Mouse (Mus musculus) layer of hippocampus, postnatal 36 days (tissue): ENCODE data around the gene Stk32c. TPM values are rescaled to one million over a fixed set of nuclear protein-coding genes. Genes with fewer than 3 reads are reported as not detected.

Experiments used
- DNase-seq, 2 experiments: peaks; one replicate each; pipeline ENCODE4 v3.0.0; 2022
- total RNA-seq, 2 experiments: library from RNA; stranded (reverse); gene quantifications; 2 replicates each; pipeline ENCODE4 v1.2.3; 2021

Gene Stk32c
- total RNA-seq, 2 experiments from 2014 or later: 101 to 105 TPM

DNA sequence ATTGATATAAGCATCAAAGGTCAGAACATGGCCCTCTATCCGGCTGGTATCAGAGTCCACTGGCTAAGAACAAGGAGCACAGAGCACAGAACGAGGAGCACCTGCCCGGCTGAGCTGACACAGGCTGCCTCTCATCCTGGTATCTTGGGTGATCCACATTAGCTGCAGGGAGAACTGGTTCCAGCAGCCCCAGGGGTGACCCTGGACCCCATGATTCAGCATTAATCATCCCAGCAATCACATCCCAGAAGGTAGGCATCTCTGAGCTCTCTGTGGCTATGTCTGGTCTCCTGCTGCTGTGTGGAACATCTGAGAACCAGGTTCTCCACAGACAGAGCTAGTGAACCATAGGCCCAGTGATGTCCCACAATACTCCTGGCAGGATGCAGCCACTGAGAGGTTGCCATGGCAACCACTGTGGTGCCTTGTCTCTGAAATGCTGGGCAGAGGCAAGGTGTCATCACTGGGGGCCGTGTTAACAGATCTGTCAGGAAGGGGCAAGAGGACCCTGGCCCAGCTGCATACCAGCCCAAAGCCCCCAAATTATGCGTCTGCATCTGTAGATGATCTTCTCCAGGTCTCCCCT, 76.1 kb downstream of the Stk32c start:
- DNase-seq: no peak

DNA sequence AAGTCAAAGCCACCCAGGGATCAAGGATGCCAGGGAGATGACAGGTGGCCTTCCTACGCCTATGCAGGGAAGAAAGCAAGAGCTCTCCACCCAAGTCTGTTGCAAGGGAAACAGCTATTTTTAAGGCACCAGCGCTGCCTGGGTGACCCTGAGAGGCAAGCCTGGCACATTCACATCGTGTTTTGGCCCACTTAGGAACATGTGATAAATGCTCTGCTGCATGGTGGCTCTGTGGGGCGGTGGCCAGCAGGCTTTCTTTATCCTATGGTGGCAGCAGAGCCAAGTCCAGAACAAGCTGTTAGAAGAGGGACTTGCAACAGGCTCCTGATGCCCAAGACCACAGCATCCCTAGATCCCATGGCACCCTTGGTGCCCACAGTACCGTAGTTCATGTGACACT, 77.9 kb downstream of the Stk32c start:
- DNase-seq: no peak

DNA sequence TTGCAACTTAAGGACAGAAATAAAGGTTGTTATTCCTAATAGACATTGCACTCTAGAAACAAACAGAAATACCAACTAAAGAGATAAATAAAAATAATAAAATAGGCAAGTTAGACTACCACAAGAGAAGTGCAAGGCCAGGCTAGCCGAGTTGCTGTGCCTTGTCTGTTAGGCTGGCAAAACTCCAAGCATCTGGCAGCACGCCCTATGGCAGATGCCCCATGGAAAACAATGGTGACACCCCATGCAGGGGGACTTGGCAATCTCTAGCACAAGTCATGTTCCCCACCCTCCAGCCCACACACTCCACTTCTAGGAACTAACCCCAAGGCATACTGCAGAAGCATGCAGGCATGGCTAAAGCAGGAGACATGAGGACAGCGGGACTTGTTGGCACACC, 79.7 kb downstream of the Stk32c start:
- DNase-seq: peak; percentile 50

DNA sequence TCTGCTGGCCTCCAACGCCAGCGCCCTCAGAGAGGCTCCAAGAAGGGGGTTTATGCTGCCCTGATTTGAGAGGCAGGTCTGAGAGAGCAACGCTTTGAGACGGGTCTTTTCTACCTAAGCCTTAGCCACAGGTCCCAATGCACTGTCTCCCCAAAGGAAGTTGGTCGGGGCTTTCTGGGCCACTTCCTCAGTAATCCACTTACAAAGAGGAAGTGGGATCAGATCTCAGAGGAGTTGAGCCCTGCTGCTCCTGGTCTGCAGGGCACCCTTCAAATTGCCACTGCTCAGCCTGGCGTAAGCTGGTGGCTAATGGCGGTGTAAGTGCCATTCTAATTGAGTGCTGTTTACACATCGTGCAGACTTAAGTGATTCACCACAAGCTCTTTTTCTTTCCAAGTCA, 81.6 kb downstream of the Stk32c start:
- DNase-seq: no peak

DNA sequence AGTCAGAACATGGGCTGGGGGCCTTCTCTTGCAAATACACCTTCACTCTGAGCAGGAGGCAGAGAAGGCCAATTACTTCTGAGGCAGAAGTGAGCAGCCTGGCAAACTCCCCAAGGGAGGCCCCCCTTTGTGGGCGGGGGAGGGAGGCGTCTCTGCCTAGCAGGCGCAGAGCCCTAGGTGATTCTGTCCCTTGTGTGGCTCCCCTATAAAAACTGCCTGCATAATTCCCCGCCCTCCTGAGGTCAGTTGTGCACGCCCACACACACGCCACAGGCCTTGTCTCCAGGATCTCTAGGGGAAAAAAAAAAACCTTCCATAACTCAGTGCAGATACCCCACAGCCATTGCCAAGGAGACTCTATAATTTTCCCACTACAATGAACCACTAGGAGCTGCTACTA, 82.7 kb downstream of the Stk32c start:
- DNase-seq: no peak

DNA sequence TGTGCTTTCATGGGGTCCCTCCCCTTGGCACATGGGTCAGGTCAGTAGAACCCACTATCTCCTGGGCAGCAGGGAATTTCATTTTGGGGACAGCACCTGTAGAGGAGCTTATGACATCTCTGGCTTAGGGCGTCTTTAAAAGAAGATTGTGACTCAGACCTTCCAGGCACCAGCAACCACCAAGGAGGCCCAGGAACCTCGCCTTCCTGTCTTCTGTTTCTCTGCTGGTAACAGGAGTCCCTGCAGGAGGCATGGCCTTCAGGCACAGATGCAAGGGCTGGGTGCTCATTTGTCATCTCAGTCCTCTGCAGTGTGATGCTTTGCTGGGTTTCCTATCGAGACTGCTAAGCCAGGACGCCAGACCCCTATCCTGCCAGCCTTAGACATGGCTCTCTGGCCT, 84.1 kb downstream of the Stk32c start:
- DNase-seq: no peak

DNA sequence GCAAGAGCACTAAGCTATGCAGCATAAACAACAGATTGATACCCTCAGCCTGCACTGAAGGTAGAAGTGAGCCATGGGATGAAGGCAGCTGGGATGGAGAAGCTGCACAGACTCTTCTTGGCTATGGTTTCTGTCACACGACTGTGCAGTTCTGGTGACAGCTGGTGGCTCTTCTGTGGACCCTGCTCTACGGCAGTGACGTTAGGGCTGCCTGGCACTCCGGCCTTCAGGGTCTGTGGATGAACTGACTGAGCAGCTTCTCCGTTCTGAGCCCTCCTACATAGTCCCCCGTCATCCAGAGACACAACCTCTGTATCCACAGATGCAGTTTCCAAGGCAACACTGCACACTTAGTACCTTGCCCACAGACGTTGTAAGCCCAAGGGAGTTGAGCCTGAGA, 86.6 kb downstream of the Stk32c start:
- no peak for DNase-seq

DNA sequence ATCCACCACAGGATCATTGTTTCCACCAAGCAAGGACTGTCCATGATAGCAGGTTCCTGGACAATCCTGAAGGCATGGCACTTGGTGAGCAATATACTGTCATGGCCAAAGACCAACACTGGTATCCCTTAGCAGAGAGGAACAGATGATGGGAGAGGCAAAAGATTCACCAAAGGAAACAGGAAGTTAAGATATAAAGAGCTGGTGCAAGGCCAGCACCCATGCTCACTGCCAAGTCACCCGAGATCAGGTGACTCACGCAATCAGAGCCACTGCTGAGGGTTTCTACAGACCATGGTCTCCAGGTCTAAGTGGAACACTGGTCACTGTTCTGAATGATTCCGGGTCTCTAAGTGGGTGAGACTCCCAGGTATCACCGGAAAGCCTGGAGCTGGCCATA, 87.2 kb downstream of the Stk32c start:
- no peak for DNase-seq

DNA sequence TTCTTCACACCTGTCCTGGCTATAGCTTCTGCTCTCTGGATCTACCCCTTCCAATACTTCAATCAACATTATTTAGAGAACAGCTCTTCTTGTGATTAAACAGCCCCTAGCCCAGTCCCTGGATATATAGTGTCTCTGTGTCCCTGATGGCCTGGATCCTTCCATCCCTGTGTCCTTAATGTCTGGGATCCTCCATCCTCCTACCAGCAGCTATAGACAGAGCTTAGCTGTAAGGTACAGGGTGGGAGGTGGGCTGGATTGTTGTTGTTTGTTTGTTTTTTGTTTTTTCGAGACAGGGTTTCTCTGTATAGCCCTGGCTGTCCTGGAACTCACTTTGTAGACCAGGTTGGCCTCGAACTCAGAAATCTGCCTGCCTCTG, 93.3 kb downstream of the Stk32c start:
- DNase-seq: no peak

DNA sequence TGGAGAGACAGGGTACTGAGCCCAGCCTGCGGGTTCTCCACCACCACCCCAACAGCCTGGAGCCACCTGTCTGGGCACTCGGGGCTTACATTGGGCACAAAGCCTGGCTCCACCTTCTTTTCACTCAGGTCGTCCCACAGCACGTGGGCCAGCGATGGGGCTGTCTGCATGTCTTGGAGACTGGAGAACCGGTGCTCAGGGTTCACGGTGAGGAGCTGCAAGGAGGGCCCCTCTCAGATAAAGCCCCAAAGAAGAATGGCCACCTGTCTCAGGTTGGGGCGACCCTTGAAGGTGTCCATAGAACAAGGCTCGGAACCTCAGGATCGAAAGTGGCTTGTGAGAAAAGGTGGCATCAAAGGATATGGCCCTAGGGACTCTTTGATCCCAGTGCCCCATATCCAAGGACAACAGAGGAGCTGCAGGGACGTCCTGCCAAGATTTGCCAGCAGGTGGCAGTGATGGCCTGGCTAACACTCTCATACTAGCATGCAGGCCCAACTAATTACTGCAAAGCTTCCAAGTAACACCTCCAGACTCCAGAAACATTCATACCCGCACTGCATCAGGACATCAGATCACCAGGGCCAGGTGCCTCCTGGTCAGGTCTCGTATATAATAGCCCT, 93.8 kb downstream of the Stk32c start:
- peak; percentile 83 to 85 for DNase-seq

DNA sequence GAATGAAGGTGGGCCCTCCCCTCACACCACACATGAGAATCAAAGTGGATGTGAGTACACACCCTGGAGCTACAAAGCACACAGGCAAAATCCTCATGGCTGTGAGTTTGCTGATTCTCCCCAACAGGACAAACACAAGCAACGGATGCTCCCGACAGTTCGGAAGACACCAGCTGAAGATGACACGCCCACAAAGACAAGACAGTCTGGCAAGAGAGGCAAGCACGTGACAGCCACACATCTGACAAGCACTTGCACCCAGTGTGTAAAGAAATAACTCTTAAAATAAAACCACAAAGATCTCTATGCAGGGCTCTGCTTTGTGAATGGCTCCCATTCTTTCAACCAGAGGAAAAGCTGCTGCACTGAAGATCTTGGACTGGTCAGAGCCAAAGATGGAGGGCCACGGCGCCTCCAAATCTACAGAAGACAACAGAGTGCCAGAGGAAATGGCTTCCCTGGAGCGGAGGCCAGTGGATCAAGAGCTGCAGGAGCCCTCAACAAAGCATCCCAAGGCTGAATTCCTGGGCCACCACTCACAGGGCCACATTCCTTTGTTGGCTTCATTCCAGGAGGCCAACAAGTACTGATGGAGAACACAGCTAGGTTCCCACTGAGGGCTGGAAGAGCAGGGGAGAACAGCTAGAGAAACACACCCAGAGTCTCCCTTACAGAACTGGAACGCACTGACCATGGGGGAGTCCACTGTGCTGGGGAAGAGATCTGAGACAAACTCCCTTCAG, 105.0 kb downstream of the Stk32c start:
- no peak for DNase-seq

DNA sequence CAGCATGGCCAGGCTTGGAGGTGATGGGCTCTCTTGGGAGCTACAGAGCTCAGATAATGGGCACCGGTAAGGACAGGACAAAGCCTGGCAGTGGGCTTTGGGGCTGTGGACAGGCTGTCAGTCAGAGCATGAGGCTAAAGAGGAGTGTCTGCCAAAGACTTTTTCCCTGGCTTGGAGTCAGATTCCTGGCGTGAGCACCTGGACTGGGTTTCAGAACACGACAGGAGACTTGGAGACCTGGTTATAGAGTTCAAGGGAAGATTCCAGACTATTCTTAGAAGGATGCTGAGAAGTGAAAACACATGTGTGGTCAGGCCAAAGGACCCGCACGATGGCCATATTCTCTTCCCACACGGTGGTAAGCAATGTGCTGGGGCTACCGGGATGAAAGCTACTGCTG, 107.4 kb downstream of the Stk32c start:
- DNase-seq: no peak

DNA sequence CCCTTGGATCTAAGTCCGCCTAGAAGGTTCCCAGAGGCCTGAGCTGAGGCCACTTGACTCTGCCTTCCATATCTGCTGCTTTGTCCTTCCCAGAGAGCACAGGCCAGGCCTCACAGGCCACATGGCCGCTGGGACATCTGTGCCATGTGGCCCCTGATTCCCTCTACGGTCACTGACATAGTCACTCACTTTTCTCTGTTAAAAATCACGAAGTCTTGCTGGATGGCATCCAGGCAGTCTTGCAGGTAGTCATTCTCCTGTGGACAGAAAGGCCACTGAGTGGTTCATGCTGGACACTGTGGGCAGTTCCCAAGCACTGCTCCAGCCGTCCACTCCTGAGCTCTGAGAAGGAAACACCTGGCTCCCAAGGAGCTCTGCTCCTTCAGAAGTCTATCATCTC, 108.0 kb downstream of the Stk32c start:
- no peak for DNase-seq

DNA sequence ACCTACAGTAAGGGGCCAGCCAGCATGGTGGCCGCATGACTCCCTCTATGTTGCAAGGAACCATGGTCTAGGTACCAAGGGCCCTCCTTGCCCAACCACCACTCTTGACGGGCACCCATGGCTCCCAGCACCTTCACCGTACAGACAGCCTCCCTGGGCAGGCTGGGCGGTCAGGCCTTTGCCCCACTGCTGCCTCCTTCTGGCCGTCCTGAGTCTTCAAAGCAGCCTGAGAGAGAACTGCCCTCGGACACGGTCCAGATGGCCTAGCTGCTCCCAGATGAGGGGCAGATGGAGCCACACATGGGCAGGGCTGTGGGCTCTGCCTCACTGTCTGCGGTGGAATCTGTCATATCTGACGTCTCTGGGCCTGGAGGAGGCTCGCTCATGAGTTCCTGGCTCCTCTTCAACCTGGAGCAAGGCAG, 109.1 kb downstream of the Stk32c start:
- peak in 1 of 2 experiments; percentile 47 for DNase-seq

DNA sequence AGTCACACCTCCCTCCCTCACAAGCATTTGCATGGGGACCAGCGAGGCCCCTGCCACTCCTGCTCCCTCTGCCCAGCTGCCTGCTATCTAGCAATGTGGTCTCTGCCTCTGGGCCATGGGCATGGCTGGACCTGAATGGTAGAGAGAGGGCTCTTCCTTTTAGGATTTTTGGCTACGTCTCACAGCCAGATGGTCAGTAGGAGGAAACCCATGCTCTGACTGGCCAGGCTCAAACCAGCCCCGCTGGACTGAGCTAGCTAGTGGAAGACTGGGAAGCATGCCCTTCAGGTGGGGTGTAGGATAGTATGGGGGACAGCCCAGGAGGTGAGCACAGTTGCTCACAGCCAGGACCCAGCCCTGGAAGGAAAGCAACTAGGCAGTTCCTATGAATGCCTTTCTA, 111.3 kb downstream of the Stk32c start:
- no peak for DNase-seq

DNA sequence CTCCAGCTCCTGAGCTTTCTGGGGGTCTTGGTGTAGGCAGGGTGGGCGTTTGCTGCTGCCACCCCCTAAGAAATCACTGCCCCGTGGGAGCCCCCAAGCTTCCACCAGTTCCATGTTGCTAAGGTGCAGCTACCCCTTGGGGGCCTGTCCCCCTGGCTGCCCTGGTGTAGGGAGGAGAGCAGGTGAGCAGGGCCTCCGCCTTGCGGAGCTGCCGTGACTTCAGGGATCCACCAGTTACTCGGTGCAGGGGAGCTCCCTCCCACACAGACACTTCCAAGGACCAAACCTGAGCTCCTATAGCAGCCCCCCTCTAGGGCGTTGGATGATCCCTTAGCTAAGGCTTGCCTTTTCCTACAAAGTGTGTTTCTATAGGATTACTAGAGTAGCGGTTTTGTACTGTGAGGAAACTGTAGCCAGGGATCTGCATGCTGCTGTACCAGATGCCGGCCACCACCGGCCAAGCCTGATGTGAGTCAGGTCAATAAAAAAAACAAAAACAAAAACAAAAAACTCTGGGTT, 111.8 kb downstream of the Stk32c start:
- no peak for DNase-seq

DNA sequence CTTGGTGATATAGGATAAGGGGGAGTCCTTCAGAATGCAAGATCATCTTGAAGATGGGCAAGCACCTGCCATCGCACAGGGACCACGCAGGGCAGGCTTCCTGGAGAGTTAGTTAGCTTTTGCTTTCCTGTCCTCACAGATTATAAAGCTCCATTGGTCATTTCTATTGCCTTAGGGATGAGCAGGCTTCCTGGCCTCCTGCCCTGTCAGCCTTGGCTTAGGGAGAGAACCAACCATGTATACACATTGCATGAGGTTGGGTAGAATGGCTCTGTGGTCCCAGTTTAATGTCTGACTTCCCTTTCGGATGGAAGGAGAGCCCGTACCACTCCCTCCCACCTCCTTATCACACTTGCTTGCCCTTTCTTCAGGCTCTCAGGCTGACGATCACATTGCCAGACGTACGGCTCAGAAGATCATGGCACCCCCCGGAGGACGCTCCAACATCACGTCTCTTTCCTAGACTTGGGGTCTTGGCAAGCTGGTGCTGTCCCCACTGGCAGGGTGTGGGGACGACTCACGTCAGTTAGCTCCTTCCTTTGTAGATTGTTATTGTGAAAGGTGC, 112.5 kb downstream of the Stk32c start:
- DNase-seq: no peak

DNA sequence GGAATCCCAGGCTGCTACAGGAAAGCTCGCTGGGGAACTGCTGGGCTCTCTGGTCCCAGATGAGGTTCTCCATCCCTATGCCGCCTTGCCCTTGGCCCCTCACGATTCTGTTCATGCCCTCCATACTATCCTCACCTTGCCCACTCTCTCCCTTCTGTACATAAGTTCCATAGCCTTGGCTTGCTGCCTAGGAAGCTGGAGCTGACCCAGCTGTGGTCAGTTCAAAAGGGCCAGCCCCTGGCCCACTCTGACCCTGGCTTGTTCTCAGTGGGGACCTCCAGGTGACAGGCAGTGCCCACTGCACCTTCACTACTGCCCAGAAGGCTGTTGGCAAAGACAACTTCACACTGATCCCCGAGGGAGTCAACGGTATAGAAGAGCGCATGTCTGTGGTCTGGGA, 116.7 kb downstream of the Stk32c start:
- DNase-seq: no peak

DNA sequence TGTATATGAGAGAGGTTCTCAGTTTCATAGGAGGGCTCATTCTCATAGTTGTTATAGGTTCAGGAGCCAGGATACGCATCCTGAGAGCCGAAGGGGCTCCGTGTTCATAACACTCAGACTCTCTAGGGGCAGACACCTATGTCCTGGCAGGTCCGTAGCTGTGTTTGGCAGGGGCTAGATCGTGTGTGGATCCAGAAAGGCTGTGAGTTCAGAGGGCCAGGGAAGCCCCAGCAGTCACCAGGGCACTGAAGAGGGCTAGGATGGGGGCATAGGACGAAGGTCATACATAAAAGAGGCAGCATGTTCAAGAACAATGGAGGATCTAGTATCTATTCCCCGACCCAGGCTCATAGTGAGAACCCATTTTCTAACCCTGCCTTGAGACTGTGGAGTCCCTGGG, 117.8 kb downstream of the Stk32c start:
- no peak for DNase-seq

DNA sequence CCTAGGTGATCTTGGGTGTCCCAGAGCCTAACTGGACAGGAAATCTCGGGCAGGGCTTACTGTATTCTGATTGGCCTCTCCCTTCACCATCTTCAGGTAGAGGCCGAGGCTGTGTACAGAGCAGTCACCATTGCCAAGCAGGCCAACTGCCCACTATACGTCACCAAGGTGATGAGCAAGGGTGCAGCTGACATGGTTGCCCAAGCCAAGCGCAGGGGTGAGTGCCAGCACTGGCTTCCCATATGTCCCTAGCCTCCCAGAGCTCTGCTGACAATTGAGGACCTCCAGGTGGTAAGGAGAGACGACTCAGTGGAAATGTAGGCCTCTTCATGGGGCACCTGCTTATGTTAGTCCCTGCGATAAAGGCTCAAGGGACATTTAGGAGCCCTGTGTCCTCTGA, 118.3 kb downstream of the Stk32c start:
- DNase-seq: no peak

DNA sequence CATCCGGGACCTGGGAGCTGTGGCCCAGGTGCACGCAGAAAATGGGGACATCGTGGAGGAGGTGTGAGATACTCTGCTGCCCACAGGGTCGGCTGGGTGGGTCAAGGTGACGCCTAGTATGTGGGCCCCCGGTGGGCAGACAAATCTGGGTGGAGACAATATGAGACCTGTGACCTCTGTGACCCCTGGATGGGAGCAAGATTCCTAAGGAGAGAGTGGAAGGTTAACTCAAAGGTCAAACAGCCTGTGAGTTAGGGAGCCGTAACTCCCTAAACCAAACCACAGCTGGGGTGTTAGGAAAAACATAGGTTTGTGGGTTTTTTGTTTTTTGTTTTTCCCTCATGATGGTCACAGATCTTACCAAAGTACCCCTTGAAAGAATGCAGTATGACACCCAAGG, 119.3 kb downstream of the Stk32c start:
- no peak for DNase-seq

DNA sequence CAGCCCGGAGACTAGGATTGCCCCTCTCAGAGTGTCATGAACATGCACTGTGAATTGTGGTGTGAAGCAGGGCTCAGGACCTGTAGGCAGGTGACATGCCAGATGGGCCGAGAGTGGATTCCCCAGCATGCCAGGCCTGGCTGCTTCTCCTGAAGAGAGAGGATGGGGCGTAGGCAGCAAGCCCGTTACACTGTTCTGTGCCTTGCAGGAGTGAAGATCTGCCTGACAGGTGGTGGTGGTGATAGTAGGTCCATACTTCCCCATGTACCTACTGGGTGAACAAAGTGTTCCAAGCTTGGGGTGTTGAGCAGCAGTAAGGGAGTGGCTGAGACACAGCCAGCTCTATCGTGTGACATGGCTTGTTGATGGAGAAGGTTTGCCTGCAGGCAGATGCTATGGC, 120.0 kb downstream of the Stk32c start:
- peak in 1 of 2 experiments; percentile 58 for DNase-seq

DNA sequence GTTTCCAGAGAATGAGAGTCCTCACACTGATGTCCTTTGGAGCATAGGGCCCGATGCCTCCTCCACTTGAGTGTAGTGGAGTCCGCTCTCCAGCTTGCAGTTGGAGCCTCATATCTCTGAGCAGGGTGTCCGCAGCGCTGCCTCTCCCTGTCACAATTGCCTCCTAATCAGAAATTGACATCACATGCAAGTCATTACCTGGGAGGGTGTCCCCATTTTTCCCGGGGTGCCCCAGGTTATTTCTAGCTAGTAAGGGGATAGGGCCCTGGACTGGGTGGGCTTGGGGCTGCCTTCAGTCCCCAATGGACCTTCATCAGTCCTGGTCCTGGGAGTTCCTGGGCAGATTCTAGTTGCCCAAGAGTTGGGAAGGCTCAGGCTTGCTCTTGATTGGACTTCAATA, 120.4 kb downstream of the Stk32c start:
- no peak for DNase-seq

DNA sequence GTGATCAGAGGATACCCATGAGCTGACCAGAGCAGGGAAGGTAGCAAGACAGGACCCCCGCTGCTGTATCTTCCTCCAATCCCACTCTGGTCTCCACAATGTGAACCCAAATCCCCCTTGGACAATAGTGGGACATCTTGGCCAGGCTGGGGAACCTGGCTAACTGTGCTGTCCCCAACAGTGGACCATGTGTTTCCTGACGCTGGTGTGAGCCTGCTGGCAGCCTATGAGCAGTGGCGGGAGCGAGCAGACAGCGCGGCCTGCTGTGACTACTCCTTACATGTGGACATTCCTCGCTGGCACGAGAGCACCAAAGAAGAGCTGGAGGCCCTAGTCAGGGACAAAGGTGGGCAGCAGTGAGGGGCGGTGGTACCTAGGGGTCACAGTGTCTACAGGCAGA, 121.4 kb downstream of the Stk32c start:
- no peak for DNase-seq
